Mouse (Mus musculus): ENCODE results near the gene Ppp1r37. TPM values are rescaled to one million over a fixed set of nuclear protein-coding genes. Genes with fewer than 3 reads are reported as not detected.
A peak's percentile ranks its signal among the peaks of the same experiment; 100 is the strongest.

The Ppp1r37 gene
- polyA plus RNA-seq, 1 experiment from 2014 or later: 21.9 TPM

- WGBS: 64% methylated on average over 8 of the region's 8 CpGs
- Histone ChIP-seq H3K27me3 (ENCODE audit: insufficient read depth, low read length) (no peaks in the 10 kb centered on the region), H3K4me3 (ENCODE audit: low read length) (no peak overlapping the region), H3K9ac (replicated peaks; ENCODE audit: low read length) (no peak overlapping the region), H3K4me2 (replicated peaks; ENCODE audit: low read depth, low read length) (no peak overlapping the region), H3K4me1 (ENCODE audit: insufficient read depth, low read length) (peaks cover 26% of the 10 kb centered on the region), H3K27ac (ENCODE audit: low read length) (no peak overlapping the region), H3K9me3 (ENCODE audit: low read length) (no peaks in the 10 kb centered on the region), H3K36me3 (ENCODE audit: insufficient read depth, low read length) (no peaks in the 10 kb centered on the region)
- ATAC-seq (ENCODE audit: low FRiP score, low TSS enrichment): peak; percentile 40; the same call in 1 of the 2 replicates
Measured at GRCm38 (mm10) chr7:19542155-19542691, 20.7 kb downstream of the Ppp1r37 start.

- no peaks in the 10 kb centered on the region for H3K9me3 ChIP-seq (ENCODE audit: low read length)
- H3K4me2 ChIP-seq (replicated peaks; ENCODE audit: low read depth, low read length): no peak overlapping the region
- no peaks in the 10 kb centered on the region for H3K27me3 ChIP-seq (ENCODE audit: insufficient read depth, low read length)
- no peak overlapping the region for H3K27ac ChIP-seq (ENCODE audit: low read length)
- no peaks in the 10 kb centered on the region for H3K36me3 ChIP-seq (ENCODE audit: insufficient read depth, low read length)
- ATAC-seq (ENCODE audit: low FRiP score, low TSS enrichment): 0 out of 2 replicates have a peak, but pooled peaks have one; percentile 10
- peaks cover 26% of the 10 kb centered on the region for H3K4me1 ChIP-seq (ENCODE audit: insufficient read depth, low read length)
- no peak overlapping the region for H3K9ac ChIP-seq (replicated peaks; ENCODE audit: low read length)
- H3K4me3 ChIP-seq (ENCODE audit: low read length): no peak overlapping the region
- 52% methylated on average over 7 of the region's 7 CpGs for WGBS
Measured at GRCm38 (mm10) chr7:19541681-19542154, 21.2 kb downstream of the Ppp1r37 start.

GRCm38 (mm10) chr7:19540771-19541566 is 21.9 kb downstream of the Ppp1r37 start:
- Histone ChIP-seq H3K27me3 (ENCODE audit: insufficient read depth, low read length) (no peaks in the 10 kb centered on the region), H3K4me2 (replicated peaks; ENCODE audit: low read depth, low read length) (no peak overlapping the region), H3K4me1 (ENCODE audit: insufficient read depth, low read length) (peaks cover 24% of the 10 kb centered on the region), H3K36me3 (ENCODE audit: insufficient read depth, low read length) (no peaks in the 10 kb centered on the region), H3K27ac (ENCODE audit: low read length) (no peak overlapping the region), H3K4me3 (ENCODE audit: low read length) (no peak overlapping the region), H3K9me3 (ENCODE audit: low read length) (no peaks in the 10 kb centered on the region), H3K9ac (replicated peaks; ENCODE audit: low read length) (no peak overlapping the region)
- ATAC-seq (ENCODE audit: low FRiP score, low TSS enrichment): no peak
- WGBS: 79% methylated on average over 2 of the region's 2 CpGs

GRCm38 (mm10) chr7:19534676-19535075 is 28.2 kb downstream of the Ppp1r37 start:
- Histone ChIP-seq H3K4me1 (ENCODE audit: insufficient read depth, low read length) (no peaks in the 10 kb centered on the region), H3K9me3 (ENCODE audit: low read length) (no peaks in the 10 kb centered on the region), H3K9ac (replicated peaks; ENCODE audit: low read length) (no peak overlapping the region), H3K36me3 (ENCODE audit: insufficient read depth, low read length) (peaks cover 40% of the 10 kb centered on the region), H3K4me3 (ENCODE audit: low read length) (no peak overlapping the region), H3K4me2 (replicated peaks; ENCODE audit: low read depth, low read length) (no peak overlapping the region), H3K27ac (ENCODE audit: low read length) (no peak overlapping the region), H3K27me3 (ENCODE audit: insufficient read depth, low read length) (no peaks in the 10 kb centered on the region)
- 90% methylated on average over 10 of the region's 10 CpGs for WGBS
- no peak for ATAC-seq (ENCODE audit: low FRiP score, low TSS enrichment)

GRCm38 (mm10) chr7:19532240-19532639 is 30.6 kb downstream of the Ppp1r37 start:
- Histone ChIP-seq H3K4me1 (ENCODE audit: insufficient read depth, low read length) (no peaks in the 10 kb centered on the region), H3K27me3 (ENCODE audit: insufficient read depth, low read length) (no peaks in the 10 kb centered on the region), H3K4me3 (ENCODE audit: low read length) (no peak overlapping the region), H3K27ac (ENCODE audit: low read length) (no peak overlapping the region), H3K4me2 (replicated peaks; ENCODE audit: low read depth, low read length) (no peak overlapping the region), H3K9me3 (ENCODE audit: low read length) (no peaks in the 10 kb centered on the region), H3K9ac (replicated peaks; ENCODE audit: low read length) (no peak overlapping the region), H3K36me3 (ENCODE audit: insufficient read depth, low read length) (peaks cover 50% of the 10 kb centered on the region)
- no peak for ATAC-seq (ENCODE audit: low FRiP score, low TSS enrichment)
- 85% methylated on average over 14 of the region's 14 CpGs for WGBS

- WGBS: 63% methylated on average over 10 of the region's 10 CpGs
- Histone ChIP-seq H3K4me1 (ENCODE audit: insufficient read depth, low read length) (no peaks in the 10 kb centered on the region), H3K27me3 (ENCODE audit: insufficient read depth, low read length) (0 out of 2 replicates have a peak, but pooled peaks cover under 1% of the 10 kb centered on the region), H3K36me3 (ENCODE audit: insufficient read depth, low read length) (peaks cover 50% of the 10 kb centered on the region), H3K27ac (ENCODE audit: low read length) (no peak overlapping the region), H3K4me2 (replicated peaks; ENCODE audit: low read depth, low read length) (no peak overlapping the region), H3K9me3 (ENCODE audit: low read length) (no peaks in the 10 kb centered on the region), H3K4me3 (ENCODE audit: low read length) (no peak overlapping the region), H3K9ac (replicated peaks; ENCODE audit: low read length) (no peak overlapping the region)
- ATAC-seq (ENCODE audit: low FRiP score, low TSS enrichment): no peak
Measured at GRCm38 (mm10) chr7:19531077-19531476, 31.8 kb downstream of the Ppp1r37 start.

GRCm38 (mm10) chr7:19525105-19525481 is 37.8 kb downstream of the Ppp1r37 start:
- no peak overlapping the region for H3K4me2 ChIP-seq (replicated peaks; ENCODE audit: low read depth, low read length)
- peaks cover 16% of the 10 kb centered on the region for H3K4me1 ChIP-seq (ENCODE audit: insufficient read depth, low read length)
- H3K27me3 ChIP-seq (ENCODE audit: insufficient read depth, low read length): peaks cover 55% of the 10 kb centered on the region
- ATAC-seq (ENCODE audit: low FRiP score, low TSS enrichment): no peak
- H3K9me3 ChIP-seq (ENCODE audit: low read length): no peaks in the 10 kb centered on the region
- WGBS: 78% methylated on average over 2 of the region's 2 CpGs
- peaks cover 14% of the 10 kb centered on the region for H3K36me3 ChIP-seq (ENCODE audit: insufficient read depth, low read length)
- H3K9ac ChIP-seq (replicated peaks; ENCODE audit: low read length): no peak overlapping the region
- no peak overlapping the region for H3K27ac ChIP-seq (ENCODE audit: low read length)
- H3K4me3 ChIP-seq (ENCODE audit: low read length): no peak overlapping the region

- peak overlapping the region; percentile 31 for H3K9ac ChIP-seq (replicated peaks; ENCODE audit: low read length)
- H3K36me3 ChIP-seq (ENCODE audit: insufficient read depth, low read length): peaks cover 9% of the 10 kb centered on the region
- 15% methylated on average over 24 of the region's 24 CpGs for WGBS
- peak; percentile 16; the same call in 1 of the 2 replicates for ATAC-seq (ENCODE audit: low FRiP score, low TSS enrichment)
- peak overlapping the region; percentile 51 for H3K4me3 ChIP-seq (ENCODE audit: low read length)
- H3K4me1 ChIP-seq (ENCODE audit: insufficient read depth, low read length): peaks cover 21% of the 10 kb centered on the region
- peak overlapping the region; percentile 77 for H3K4me2 ChIP-seq (replicated peaks; ENCODE audit: low read depth, low read length)
- H3K9me3 ChIP-seq (ENCODE audit: low read length): no peaks in the 10 kb centered on the region
- H3K27me3 ChIP-seq (ENCODE audit: insufficient read depth, low read length): peaks cover 61% of the 10 kb centered on the region
- no peak overlapping the region for H3K27ac ChIP-seq (ENCODE audit: low read length)
Measured at GRCm38 (mm10) chr7:19524420-19525104, 38.3 kb downstream of the Ppp1r37 start.

GRCm38 (mm10) chr7:19523757-19524419 is 39.0 kb downstream of the Ppp1r37 start:
- H3K27ac ChIP-seq (ENCODE audit: low read length): no peak overlapping the region
- no peaks in the 10 kb centered on the region for H3K9me3 ChIP-seq (ENCODE audit: low read length)
- H3K4me1 ChIP-seq (ENCODE audit: insufficient read depth, low read length): peaks cover 21% of the 10 kb centered on the region
- peak overlapping the region; percentile 34 for H3K9ac ChIP-seq (replicated peaks; ENCODE audit: low read length)
- peak overlapping the region; percentile 51 for H3K4me3 ChIP-seq (ENCODE audit: low read length)
- H3K36me3 ChIP-seq (ENCODE audit: insufficient read depth, low read length): 0 out of 2 replicates have a peak, but pooled peaks cover 4% of the 10 kb centered on the region
- under 1% methylated on average over 64 of the region's 64 CpGs for WGBS
- ATAC-seq (ENCODE audit: low FRiP score, low TSS enrichment): peak; percentile 29; the same call in 1 of the 2 replicates
- peaks cover 67% of the 10 kb centered on the region for H3K27me3 ChIP-seq (ENCODE audit: insufficient read depth, low read length)
- peak overlapping the region; percentile 77 for H3K4me2 ChIP-seq (replicated peaks; ENCODE audit: low read depth, low read length)
